Mouse (Mus musculus) liver, embryonic 14.5 days (tissue): Measurements from ENCODE around the gene Ak1. TPM values are rescaled to one million over a fixed set of nuclear protein-coding genes. Genes with fewer than 3 reads are reported as not detected.

Experiments
- ATAC-seq: fragments of 200-750 bp; cut with Nextera tagmentation; 2 replicates; pipeline ENCODE4 v1.8.0; 2017; ENCODE audit warnings: moderate number of reproducible peaks, mild to moderate bottlenecking, moderate library complexity; ENCODE audit not compliant: insufficient read depth
- DNase-seq, 3 experiments: peaks; one replicate each; pipeline ENCODE4 v3.0.0-alpha.2; 2012 to 2013; ENCODE audit warnings: low read depth in 3 of 3, low spot score in 3 of 3
- H3K27ac ChIP-seq: fragments of 300-500 bp; sonication (generic); 2 replicates; pipeline ENCODE4 v1.5.1; 2014; ENCODE audit warnings: moderate library complexity, mild to moderate bottlenecking, control low read depth, inconsistent platforms
- H3K27me3 ChIP-seq: fragments of 300-500 bp; sonication (generic); 2 replicates; pipeline ENCODE4 v1.6.1; 2014; ENCODE audit warnings: mild to moderate bottlenecking, low read length, moderate library complexity; ENCODE audit not compliant: control insufficient read depth, insufficient read depth
- H3K36me3 ChIP-seq: fragments of 300-500 bp; sonication (generic); replicated peaks from 2 replicates; pipeline ENCODE4 v1.6.1; 2014; ENCODE audit warnings: low read depth; ENCODE audit not compliant: control insufficient read depth, insufficient read depth
- H3K4me1 ChIP-seq, 2 experiments: fragments of 200-500 bp in 1 of 2; fragments of 300-500 bp in 1 of 2; sonication (generic) in 1 of 2; replicated peaks; 2 replicates each; pipeline ENCODE4 v1.6.1; 2012 to 2014; ENCODE audit warnings: antibody characterized with exemption in 1 of 2, inconsistent platforms in 1 of 2, low read length in 1 of 2; ENCODE audit not compliant: control insufficient read depth in 2 of 2, insufficient read depth in 2 of 2
- H3K4me2 ChIP-seq: fragments of 300-500 bp; sonication (generic); 2 replicates; pipeline ENCODE4 v1.6.1; 2014; ENCODE audit warnings: low read depth, mild to moderate bottlenecking, control low read depth, moderate library complexity
- H3K4me3 ChIP-seq, 2 experiments: fragments of 200-500 bp in 1 of 2; fragments of 300-500 bp in 1 of 2; sonication (generic) in 1 of 2; 2 replicates each; pipeline ENCODE4 v1.5.1; 2012 to 2014; ENCODE audit warnings: low read depth in 2 of 2, low read length in 2 of 2, mild to moderate bottlenecking in 2 of 2, control low read depth in 1 of 2, inconsistent platforms in 1 of 2, moderate library complexity in 1 of 2; ENCODE audit not compliant: insufficient read depth in 1 of 2
- H3K9ac ChIP-seq: fragments of 300-500 bp; sonication (generic); replicated peaks from 2 replicates; pipeline ENCODE4 v1.6.1; 2014; ENCODE audit warnings: mild to moderate bottlenecking, control low read depth, moderate library complexity
- H3K9me3 ChIP-seq: fragments of 300-500 bp; sonication (generic); 2 replicates; pipeline ENCODE4 v1.6.1; 2016; ENCODE audit warnings: low read length, mixed read lengths; ENCODE audit not compliant: control insufficient read depth
- CTCF ChIP-seq: IDR thresholded peaks from 2 replicates; pipeline ENCODE4 v1.5.1; 2016; ENCODE audit warnings: antibody characterized with exemption, low read depth, control low read depth
- EP300 ChIP-seq: IDR thresholded peaks from 2 replicates; pipeline ENCODE4 v1.6.1; 2016; ENCODE audit warnings: antibody characterized with exemption, low read depth
- WGBS: fragments of 180-500 bp; shearing (Covaris S2); extraction: QIAGEN DNeasy Blood & Tissue Kit; methylation state at CpG from one replicate; pipeline ENCODE4 v1.1.7; 2014; ENCODE audit not compliant: insufficient replicate concordance; 5-methylcytosine and 5-hydroxymethylcytosine counted together
- polyA plus RNA-seq, 2 experiments: library from polyadenylated mRNA; depleted of rRNA in 1 of 2; stranded (reverse) in 1 of 2; unstranded in 1 of 2; fragments of >200 nt; fragmentation: Nextera tagmentation in 1 of 2; extraction: Ambion mirVana in 1 of 2; gene quantifications; 2 replicates each; pipeline versions ENCODE4 v1.2.1 to v1.2.3; 2012 to 2014

Gene Ak1
- polyA plus RNA-seq, 2 experiments: 0.37 to 0.44 TPM

GRCm38 (mm10) chr2:32585149-32585714 is 36.3 kb upstream of the Ak1 start:
- H3K27me3 ChIP-seq: no peaks in the 10 kb centered on the region
- no peak overlapping the region for H3K4me3 ChIP-seq
- WGBS: 68% methylated on average over 7 of the region's 7 CpGs
- no peak overlapping the region for H3K4me2 ChIP-seq
- no peak overlapping the region for H3K27ac ChIP-seq
- peaks cover 4 to 27% of the 10 kb centered on the region in 2 experiments; a peak in 3 of 4 replicates for H3K4me1 ChIP-seq
- no peaks in the 10 kb centered on the region for H3K9me3 ChIP-seq
- H3K36me3 ChIP-seq: no peaks in the 10 kb centered on the region
- no peak for ATAC-seq
- no peak overlapping the region for H3K9ac ChIP-seq
- TF ChIP-seq CTCF: no peak
- no peak for TF ChIP-seq EP300
- DNase-seq: no peak

- Histone ChIP-seq H3K4me1 (peaks cover 4 to 24% of the 10 kb centered on the region in 2 experiments; a peak in 3 of 4 replicates), H3K9ac (peak within 1 kb of the TSS; percentile 63), H3K4me3 (peak within 1 kb of the TSS; percentile 59 to 84), H3K27me3 (no peaks in the 10 kb centered on the region), H3K9me3 (no peaks in the 10 kb centered on the region), H3K27ac (no peak within 1 kb of the TSS), H3K36me3 (no peaks in the 10 kb centered on the region), H3K4me2 (peak within 1 kb of the TSS; percentile 85)
- no peak for TF ChIP-seq EP300
- TF ChIP-seq CTCF: peak; percentile 49
- ATAC-seq (peak; percentile 86), DNase-seq (peak; percentile 75 to 78 (median 76))
- WGBS: 1% methylated on average over 38 of the region's 38 CpGs
These were observed 34.6 kb upstream of the Ak1 start, which contains the start of gene St6galnac4 for GRCm38 (mm10) chr2:32586871-32587351. Gene St6galnac4, plus strand, starts transcription at chr2:32587095.

GRCm38 (mm10) chr2:32587731-32588321 is 33.7 kb upstream of the Ak1 start:
- H3K4me1 ChIP-seq: peaks cover 4 to 23% of the 10 kb centered on the region in 2 experiments; a peak in 3 of 4 replicates

GRCm38 (mm10) chr2:32589213-32589795 is 32.3 kb upstream of the Ak1 start:
- 75% methylated on average over 11 of the region's 11 CpGs for WGBS
- H3K36me3 ChIP-seq: no peaks in the 10 kb centered on the region
- no peak for ATAC-seq
- H3K27ac ChIP-seq: no peak overlapping the region
- TF ChIP-seq EP300 (no peak), CTCF (no peak)
- H3K4me1 ChIP-seq: peaks cover 0 to 17% of the 10 kb centered on the region in 2 experiments; a peak in 2 of 4 replicates
- no peak overlapping the region for H3K4me3 ChIP-seq
- no peak overlapping the region for H3K9ac ChIP-seq
- H3K4me2 ChIP-seq: no peak overlapping the region
- no peaks in the 10 kb centered on the region for H3K9me3 ChIP-seq
- DNase-seq: no peak
- H3K27me3 ChIP-seq: no peaks in the 10 kb centered on the region

More at GRCm38 (mm10) chr2:32587731-32588321, 33.7 kb upstream of the Ak1 start:
- Histone ChIP-seq H3K36me3 (no peaks in the 10 kb centered on the region), H3K9me3 (no peaks in the 10 kb centered on the region), H3K9ac (peak overlapping the region; percentile 63), H3K27me3 (no peaks in the 10 kb centered on the region), H3K27ac (no peak overlapping the region), H3K4me2 (peak overlapping the region; percentile 85), H3K4me3 (peak overlapping the region; percentile 59 to 84)
- TF ChIP-seq EP300 (no peak), CTCF (no peak)
- WGBS: 4% methylated on average over 9 of the region's 9 CpGs
- ATAC-seq: no peak
- no peak for DNase-seq

GRCm38 (mm10) chr2:32590224-32590623 is 31.3 kb upstream of the Ak1 start:
- H3K4me1 ChIP-seq: peaks cover 0 to 17% of the 10 kb centered on the region in 2 experiments; a peak in 2 of 4 replicates
- no peak overlapping the region for H3K4me3 ChIP-seq
- H3K4me2 ChIP-seq: no peak overlapping the region
- no peaks in the 10 kb centered on the region for H3K36me3 ChIP-seq
- 79% methylated on average over 10 of the region's 10 CpGs for WGBS
- TF ChIP-seq CTCF (no peak), EP300 (no peak)
- H3K9ac ChIP-seq: no peak overlapping the region
- H3K27ac ChIP-seq: no peak overlapping the region
- DNase-seq (no peak), ATAC-seq (no peak)
- no peaks in the 10 kb centered on the region for H3K9me3 ChIP-seq
- H3K27me3 ChIP-seq: no peaks in the 10 kb centered on the region
